Mouse (Mus musculus) hindbrain, embryonic 10.5 days (tissue): Measurements from ENCODE around the gene Vmn2r82. TPM values are rescaled to one million over a fixed set of nuclear protein-coding genes. Genes with fewer than 3 reads are reported as not detected.
"Not testable (repeated sequence)": the region's sequence is repeated elsewhere in the genome, so short reads cannot be mapped to it uniquely, and the experiment has no call there.

Experiments
- DNase-seq: peaks from one replicate; pipeline ENCODE4 v3.0.0-alpha.2; 2017; ENCODE audit warnings: low spot score
- H3K27ac ChIP-seq: fragments of 300-500 bp; sonication (generic); 2 replicates; pipeline ENCODE4 v1.5.1; 2016; ENCODE audit warnings: mild to moderate bottlenecking, moderate library complexity
- H3K27me3 ChIP-seq: fragments of 300-500 bp; sonication (generic); 2 replicates; pipeline ENCODE4 v1.6.1; 2016; ENCODE audit warnings: mild to moderate bottlenecking; ENCODE audit not compliant: poor library complexity, insufficient read depth, severe bottlenecking
- H3K36me3 ChIP-seq: fragments of 300-500 bp; sonication (generic); 2 replicates; pipeline ENCODE4 v1.6.1; 2016; ENCODE audit warnings: mild to moderate bottlenecking, moderate library complexity
- H3K4me1 ChIP-seq: fragments of 300-500 bp; sonication (generic); replicated peaks from 2 replicates; pipeline ENCODE4 v1.6.1; 2016; ENCODE audit warnings: mild to moderate bottlenecking
- H3K4me3 ChIP-seq: fragments of 300-500 bp; sonication (generic); 2 replicates; pipeline ENCODE4 v1.5.1; 2016; ENCODE audit warnings: mild to moderate bottlenecking, moderate library complexity
- H3K9me3 ChIP-seq: fragments of 300-500 bp; sonication (generic); 2 replicates; pipeline ENCODE4 v1.6.1; 2016; ENCODE audit warnings: mild to moderate bottlenecking, moderate library complexity
- WGBS: fragments of 180-500 bp; shearing (Covaris S2); methylation state at CpG from one replicate; pipeline ENCODE4 v1.1.7; 2016; 5-methylcytosine and 5-hydroxymethylcytosine counted together
- polyA plus RNA-seq: library from polyadenylated mRNA; unstranded; fragments of >200 nt; fragmentation: Nextera tagmentation; extraction: Ambion mirVana; gene quantifications from 2 replicates; pipeline ENCODE4 v1.2.1, GENCODE M21; 2016

Gene Vmn2r82
- not detected in 2 replicates for polyA plus RNA-seq

DNA sequence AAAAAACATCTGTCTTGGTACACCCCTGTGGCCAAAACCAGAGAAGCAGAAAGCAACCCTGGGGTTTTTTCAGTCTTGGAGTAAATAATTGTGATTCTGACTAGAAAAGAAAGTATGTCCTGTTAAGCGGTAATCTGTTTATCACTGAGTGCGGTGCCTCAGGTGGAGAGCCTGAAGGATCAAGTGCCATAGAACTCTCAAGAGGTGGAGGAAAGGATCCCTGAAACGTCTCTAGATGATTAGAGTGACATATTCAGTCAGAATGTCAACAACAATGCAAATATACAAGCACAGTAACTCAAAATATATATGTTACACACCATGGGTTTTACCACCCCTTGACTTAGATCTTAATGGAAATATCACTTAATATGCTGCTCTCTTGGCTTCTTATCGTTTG lies at the start of gene Vmn2r82:
Gene Vmn2r82, plus strand, starts transcription at position 301 of the 400 bp plus-strand sequence.
- not testable (repeated sequence) for H3K9me3 ChIP-seq, H3K36me3 ChIP-seq, H3K4me3 ChIP-seq, H3K27ac ChIP-seq, H3K27me3 ChIP-seq, H3K4me1 ChIP-seq, DNase-seq
- WGBS, result 80% methylated on average over 4 of the region's 4 CpGs

DNA sequence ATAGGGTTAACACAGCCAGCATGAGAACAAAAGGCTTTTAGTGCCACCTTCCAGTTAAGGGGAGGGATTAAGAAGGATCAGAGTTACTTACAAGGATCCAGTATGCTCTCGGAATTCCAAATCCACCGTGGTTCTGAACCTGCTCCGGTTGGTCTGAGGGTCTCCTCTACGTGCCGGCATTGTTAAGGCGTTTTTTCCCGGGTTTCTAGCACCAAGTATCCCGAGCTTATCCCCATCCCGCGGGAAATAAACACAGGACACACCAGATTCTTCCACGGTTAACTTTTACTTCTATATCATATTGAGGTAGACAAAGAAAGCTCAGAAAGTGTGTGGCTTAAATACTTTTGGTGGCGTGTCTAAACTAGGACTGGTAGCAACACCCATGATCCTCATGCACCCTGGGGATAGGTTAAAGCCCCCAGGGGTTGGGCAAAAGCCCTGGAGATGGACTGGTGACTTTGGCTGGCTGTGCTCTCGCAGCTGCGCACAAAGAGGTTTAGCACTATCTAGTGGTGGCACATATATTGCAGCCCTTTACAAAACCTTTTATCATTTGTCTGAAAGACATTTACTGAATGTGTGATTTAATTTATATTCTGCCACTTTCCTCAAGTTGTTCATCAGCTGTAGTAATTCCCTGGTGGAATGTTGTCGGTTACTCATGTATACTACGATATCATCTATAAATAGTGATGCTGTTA lies 34.1 kb upstream of the Vmn2r82 start:
- peak; percentile 34 for DNase-seq
- not testable (repeated sequence) for H3K4me1 ChIP-seq, H3K9me3 ChIP-seq, H3K27me3 ChIP-seq, H3K36me3 ChIP-seq
- 5% methylated on average over 16 of the region's 16 CpGs for WGBS
- Histone ChIP-seq H3K27ac (peak overlapping the region; percentile 76), H3K4me3 (peak overlapping the region; percentile 47)

GRCm38 (mm10) chr10:79322737-79323086 lies 33.6 kb upstream of the Vmn2r82 start:
- DNase-seq, result no peak
- Histone ChIP-seq H3K27me3 (no peaks in the 10 kb centered on the region), H3K4me3 (no peak overlapping the region), H3K27ac (no peak overlapping the region), H3K4me1 (no peaks in the 10 kb centered on the region), H3K36me3 (no peaks in the 10 kb centered on the region), H3K9me3 (no peaks in the 10 kb centered on the region)

- not testable (repeated sequence) for DNase-seq, H3K27ac ChIP-seq, H3K9me3 ChIP-seq, H3K27me3 ChIP-seq, H3K4me3 ChIP-seq, H3K4me1 ChIP-seq, H3K36me3 ChIP-seq
- 81% methylated on average over 8 of the region's 8 CpGs for WGBS
These were observed 43.8 kb downstream of the Vmn2r82 start for GRCm38 (mm10) chr10:79399946-79400700.

DNA sequence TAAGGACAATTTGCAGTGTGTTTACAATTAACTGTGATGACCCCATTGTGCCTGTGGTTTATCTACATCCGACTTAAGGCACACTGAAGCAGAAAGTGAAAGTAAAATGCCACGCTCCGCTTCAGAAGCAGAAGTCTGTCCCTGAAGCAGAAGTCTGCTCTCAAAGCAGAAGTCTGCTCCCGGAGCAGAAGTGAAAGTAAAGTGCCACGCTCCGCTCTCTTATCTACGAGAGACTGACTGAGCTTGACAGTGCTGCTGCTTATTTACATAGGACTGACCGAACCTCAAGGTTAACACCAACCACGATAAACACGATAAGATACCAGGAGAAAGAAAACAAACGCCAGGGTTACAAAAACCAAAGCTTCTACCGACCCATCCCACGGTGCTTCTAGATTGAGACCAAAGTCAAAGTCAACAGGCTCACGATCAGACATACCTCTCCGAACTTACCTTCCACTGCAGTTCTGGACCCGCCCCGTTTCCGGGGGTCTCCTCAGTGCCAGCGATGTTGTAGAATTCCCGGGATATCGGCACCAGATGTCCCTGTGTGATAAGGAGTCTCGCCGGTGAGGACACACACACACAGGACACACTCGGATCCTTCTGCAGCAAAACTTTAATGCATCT lies 60.9 kb downstream of the Vmn2r82 start:
- WGBS, result 92% methylated on average over 24 of the region's 24 CpGs

DNA sequence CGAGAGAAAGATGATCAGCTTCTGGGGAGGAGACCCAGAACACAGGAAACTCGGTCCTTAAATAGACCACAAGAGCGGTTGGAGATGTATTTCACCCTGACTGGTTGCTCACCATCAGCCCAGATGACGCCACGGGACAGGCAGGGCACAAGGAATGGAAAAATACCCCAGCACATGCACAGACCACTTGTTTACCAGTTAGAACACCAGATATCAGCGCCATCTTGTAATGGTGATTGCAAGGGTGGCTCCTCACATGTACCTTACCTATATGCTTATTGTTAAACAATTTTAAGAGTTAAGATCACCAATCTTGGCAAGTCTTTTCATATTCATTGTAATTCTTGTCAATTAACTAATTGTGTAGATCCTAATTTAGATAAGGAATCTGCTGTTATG lies 61.5 kb downstream of the Vmn2r82 start:
- H3K4me3 ChIP-seq, H3K4me1 ChIP-seq, H3K27me3 ChIP-seq, H3K36me3 ChIP-seq, H3K27ac ChIP-seq, DNase-seq: not testable (repeated sequence)
- WGBS, result 85% methylated on average over 6 of the region's 6 CpGs
- peaks cover 14% of the 10 kb centered on the region; the same call in 1 of the 2 replicates for H3K9me3 ChIP-seq

More for the DNA sequence above, 60.9 kb downstream of the Vmn2r82 start:
- Histone ChIP-seq H3K4me3 (no peak overlapping the region), H3K36me3 (no peaks in the 10 kb centered on the region), H3K4me1 (no peaks in the 10 kb centered on the region), H3K27me3 (no peaks in the 10 kb centered on the region), H3K27ac (no peak overlapping the region), H3K9me3 (peaks cover 14% of the 10 kb centered on the region; the same call in 1 of the 2 replicates)
- no peak for DNase-seq

GRCm38 (mm10) chr10:79435141-79435820 lies 79.0 kb downstream of the Vmn2r82 start:
- WGBS, result 88% methylated on average over 23 of the region's 23 CpGs
- not testable (repeated sequence) for H3K27me3 ChIP-seq, DNase-seq

More at GRCm38 (mm10) chr10:79435141-79435820, 79.0 kb downstream of the Vmn2r82 start:
- not testable (repeated sequence) for H3K27ac ChIP-seq, H3K4me3 ChIP-seq, H3K36me3 ChIP-seq, H3K9me3 ChIP-seq, H3K4me1 ChIP-seq

Other genes starting within 250 kb of the Vmn2r82 start
- not detected in 2 replicates for gene Vmn2r80, start 207.8 kb upstream of the Vmn2r82 start, polyA plus RNA-seq
- not detected in 2 replicates for gene Vmn2r81, start 108.8 kb upstream of the Vmn2r82 start, polyA plus RNA-seq
- gene Vmn2r83, start 112.2 kb downstream of the Vmn2r82 start, polyA plus RNA-seq, result not detected in 2 replicates
- gene Plpp2, start 177.3 kb downstream of the Vmn2r82 start, polyA plus RNA-seq, result 19.3 and 25.7 TPM in 2 replicates
- gene Mier2, start 198.7 kb downstream of the Vmn2r82 start, polyA plus RNA-seq, result 70.0 and 77.2 TPM in 2 replicates
- not detected in 2 replicates for gene Theg, start 230.8 kb downstream of the Vmn2r82 start, polyA plus RNA-seq